Mouse (Mus musculus) cerebellum, postnatal 14 days (tissue): ENCODE measurements around the gene Prr5l.

ENCODE experiments used
- DNase-seq, 2 experiments: peaks; one replicate each; pipeline ENCODE4 v3.0.0; 2021; ENCODE audit warnings: mixed read lengths in 2 of 2

Gene Prr5l

GRCm38 (mm10) chr2:101881471-101882162 is 1.2 kb downstream of the Prr5l start:
- DNase-seq: no peak

GRCm38 (mm10) chr2:101871179-101871578 is 11.6 kb downstream of the Prr5l start:
- peak; percentile 63 to 71 for DNase-seq

DNA sequence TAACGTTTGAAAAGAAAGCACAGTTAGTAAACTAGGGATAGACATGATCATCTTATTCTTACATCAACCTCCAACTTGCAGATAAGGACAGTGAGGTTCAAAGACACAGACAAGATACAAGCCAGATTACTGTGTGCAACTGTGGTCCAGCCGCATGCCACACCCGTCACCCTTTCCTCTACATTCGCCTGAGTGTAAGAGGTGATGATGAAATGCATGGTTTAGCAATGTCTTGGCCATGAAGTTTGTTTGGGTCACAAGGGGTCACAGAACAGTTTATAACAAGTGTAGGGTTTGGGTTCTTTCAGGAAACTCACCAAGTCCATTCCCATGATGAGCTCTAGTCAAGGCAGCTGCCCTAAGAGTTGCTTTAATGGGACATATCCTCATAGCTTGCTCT is 14.1 kb downstream of the Prr5l start:
- no peak for DNase-seq

DNA sequence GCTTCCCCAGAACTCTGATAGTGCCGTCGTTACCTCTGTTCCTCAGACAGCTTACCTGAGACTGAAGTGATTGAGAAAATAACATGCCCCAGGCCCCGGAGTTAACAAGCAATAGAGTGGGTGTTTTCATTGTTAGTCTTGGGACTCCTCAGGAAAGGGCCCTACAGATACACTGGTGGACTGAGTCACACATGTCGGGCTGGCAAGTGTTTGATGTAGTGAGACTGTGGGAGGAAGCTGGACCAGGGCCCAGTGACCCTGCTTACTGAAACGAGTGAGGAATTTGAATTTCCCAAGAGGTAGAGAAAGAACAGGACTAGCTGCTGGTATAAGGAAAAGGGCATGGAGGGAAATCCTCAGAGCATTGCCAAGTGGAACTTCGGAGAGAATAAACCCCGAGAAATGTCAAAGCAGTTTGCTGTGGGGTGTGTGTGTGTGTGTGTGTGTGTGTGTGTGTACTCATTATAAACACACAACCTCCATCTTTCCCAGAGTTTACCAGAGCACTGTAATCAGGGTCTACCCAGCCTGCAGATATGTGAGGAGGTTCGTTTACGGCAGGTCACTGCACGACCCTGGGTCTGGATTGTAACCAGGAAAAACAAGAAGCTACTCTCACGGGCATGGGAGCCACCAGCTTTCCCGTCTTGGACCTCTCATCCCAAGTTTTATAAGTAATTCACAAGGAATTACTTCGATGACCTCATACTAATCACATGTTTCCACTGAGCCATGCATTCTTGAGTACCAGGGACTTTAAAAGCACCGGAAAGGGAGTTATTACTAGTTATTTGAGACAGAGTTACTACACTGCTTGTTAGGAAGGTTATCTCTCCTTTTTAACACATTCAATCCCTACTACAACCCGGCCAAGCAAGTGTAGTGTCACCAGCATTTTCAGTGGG is 20.4 kb downstream of the Prr5l start:
- peak in 1 of 2 experiments; percentile 36 for DNase-seq

- DNase-seq: no peak
These were observed 21.8 kb downstream of the Prr5l start for GRCm38 (mm10) chr2:101860920-101861485.

- DNase-seq: no peak
These were observed 26.7 kb downstream of the Prr5l start for GRCm38 (mm10) chr2:101856174-101856573.

- peak in 1 of 2 experiments; percentile 16 for DNase-seq
These were observed 28.0 kb downstream of the Prr5l start for GRCm38 (mm10) chr2:101854792-101855191.

DNA sequence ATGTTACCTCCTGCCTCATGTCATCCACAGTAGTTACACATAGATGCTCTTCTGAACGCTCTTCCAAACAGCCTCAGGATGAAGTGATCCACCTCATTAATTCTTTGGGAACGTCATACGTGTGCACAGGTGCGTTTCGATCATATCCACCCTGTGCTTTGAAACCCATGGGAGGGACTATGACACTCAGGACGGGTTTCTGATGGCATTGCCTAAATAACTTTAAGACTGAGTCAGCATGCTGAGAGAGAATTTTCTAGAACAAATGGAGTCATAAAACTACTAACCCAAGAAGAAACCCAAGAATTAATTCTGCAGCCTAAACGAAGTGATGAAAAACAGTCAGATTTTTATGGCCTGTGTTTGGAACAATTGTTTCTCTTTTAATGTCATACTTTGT is 40.1 kb downstream of the Prr5l start:
- DNase-seq: no peak

- no peak for DNase-seq
These were observed 47.9 kb downstream of the Prr5l start for GRCm38 (mm10) chr2:101834816-101835523.

GRCm38 (mm10) chr2:101832361-101832760 is 50.5 kb downstream of the Prr5l start:
- DNase-seq: no peak

DNA sequence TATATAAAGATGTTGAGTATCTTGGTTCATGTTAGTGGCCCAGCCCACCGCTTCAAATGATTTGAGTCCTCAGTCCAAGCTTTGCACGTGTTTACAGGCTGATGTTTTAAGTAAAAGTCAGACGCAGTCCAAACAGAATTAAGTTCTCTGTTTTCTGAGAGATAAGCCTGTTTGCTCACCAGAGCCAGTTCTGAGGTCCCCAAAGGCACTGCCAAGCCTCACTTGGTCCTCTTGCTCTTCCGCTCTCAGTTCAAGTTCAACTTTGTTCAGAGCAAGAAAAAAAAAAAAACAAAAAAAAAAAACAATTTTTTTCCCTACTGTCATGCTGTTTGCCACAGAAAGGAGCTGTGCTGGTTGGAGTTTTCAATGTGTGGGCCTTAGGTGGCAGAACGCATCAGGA is 51.0 kb downstream of the Prr5l start:
- DNase-seq: no peak

GRCm38 (mm10) chr2:101830186-101830915 is 52.5 kb downstream of the Prr5l start:
- DNase-seq: no peak

DNA sequence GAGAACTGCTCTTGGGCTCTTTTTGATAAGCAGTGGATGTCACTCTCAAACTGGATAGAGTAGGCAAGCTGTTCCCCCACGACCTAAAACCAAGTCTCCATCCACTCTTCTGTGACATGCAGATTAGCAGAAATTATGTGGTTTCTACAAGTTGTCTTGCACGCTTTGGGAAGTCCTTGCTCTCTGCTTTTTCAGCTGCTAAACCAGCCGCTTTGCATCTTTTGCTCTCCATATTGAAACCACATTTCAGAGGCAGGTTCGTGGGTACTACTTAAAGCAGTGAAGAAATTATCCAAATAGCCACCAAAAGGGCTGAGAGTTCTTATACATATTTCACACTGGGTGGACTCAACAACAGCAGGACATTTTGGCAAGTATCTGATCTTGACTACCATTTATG is 53.8 kb downstream of the Prr5l start:
- no peak for DNase-seq

DNA sequence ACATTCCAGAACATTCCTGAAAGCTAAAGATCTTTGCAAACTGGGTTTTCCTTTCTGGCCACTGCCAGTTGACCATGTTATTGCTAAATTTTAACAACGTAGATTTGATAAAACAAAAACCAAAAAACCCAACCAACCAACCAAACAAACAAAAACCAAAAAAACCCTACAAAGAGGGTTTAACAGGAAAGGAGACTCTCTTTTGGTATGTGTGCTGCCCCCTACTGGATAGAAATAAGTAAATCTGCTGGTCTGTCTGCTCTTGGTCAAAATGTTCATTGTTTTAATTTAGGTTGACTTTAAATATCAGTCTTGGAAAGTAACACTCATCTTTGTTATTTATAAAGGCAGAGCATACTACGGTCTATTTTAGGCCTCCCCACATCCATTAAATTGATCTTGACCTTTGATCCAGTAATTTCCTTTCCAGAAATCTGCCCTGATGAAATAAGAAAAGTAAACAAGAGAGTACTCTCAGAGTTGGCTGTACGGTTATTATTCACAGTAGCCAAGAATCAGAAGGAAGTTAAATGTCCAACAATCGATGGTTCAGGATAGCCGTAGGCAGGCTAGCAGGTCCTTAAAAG is 54.7 kb downstream of the Prr5l start:
- peak; percentile 18 to 30 for DNase-seq

DNA sequence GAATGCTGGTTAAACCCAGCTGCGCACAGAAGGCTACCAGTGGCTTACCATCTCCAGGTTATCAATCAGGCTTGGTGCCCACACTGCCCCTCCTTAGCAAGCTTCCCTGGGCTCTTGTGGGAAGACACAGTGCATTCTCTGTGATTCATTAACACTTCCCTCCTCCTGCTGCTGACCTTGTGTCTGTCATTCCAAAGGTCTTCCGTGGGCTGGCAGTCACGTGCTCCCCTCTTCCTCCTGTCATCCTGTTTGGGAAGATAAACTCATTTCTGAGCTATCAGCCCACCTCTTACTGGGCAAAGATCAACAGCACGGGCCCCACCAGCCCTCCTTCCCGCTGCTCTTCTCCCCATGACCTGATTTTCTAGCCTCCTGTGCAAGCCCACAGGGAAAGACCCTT is 55.2 kb downstream of the Prr5l start:
- no peak for DNase-seq

DNA sequence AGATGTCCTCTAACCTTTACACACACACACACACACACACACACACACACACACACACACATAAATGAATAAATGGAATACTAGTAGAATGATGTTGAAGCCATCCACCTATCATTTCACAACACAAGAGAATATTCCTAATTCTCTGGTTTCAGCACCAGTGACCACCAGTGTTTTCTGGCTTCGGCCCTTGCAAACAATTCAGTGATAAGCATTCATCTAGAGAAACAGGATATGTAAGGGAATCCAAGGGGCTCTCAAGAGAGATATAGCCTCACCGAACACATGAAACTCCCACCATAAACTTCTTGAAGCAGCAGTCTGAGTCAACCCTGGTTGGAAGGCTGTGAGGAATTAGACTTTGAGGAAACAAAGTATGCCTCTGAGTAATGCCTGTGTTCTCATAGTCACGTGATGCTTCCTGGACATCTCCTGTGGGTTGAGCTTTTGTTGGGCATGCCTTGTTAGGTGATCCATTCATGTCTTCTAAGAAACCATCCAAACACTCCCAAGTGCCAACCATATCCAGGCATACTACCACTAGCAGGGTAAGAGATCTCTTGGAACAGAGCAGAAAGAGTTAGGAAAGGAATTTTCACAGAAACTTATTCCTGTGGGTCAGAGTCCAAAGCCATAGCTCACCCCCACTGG is 55.8 kb downstream of the Prr5l start:
- no peak for DNase-seq

- no peak for DNase-seq
These were observed 56.6 kb downstream of the Prr5l start for GRCm38 (mm10) chr2:101826186-101826707.

GRCm38 (mm10) chr2:101825226-101826120 is 57.4 kb downstream of the Prr5l start:
- DNase-seq: no peak

GRCm38 (mm10) chr2:101823821-101824220 is 59.0 kb downstream of the Prr5l start:
- no peak for DNase-seq

GRCm38 (mm10) chr2:101822785-101823184 is 60.0 kb downstream of the Prr5l start:
- DNase-seq: no peak
